Mouse (Mus musculus): ENCODE results near the gene Dapp1.
"Not testable (repeated sequence)": the region's sequence is repeated elsewhere in the genome, so short reads cannot be mapped to it uniquely, and the experiment has no call there.

The Dapp1 gene

GRCm38 (mm10) chr3:137920594-137920993 is 60.8 kb downstream of the Dapp1 start:
- no peak for DNase-seq (ENCODE audit: low read depth, low spot score)

GRCm38 (mm10) chr3:137919398-137919797 is 61.9 kb downstream of the Dapp1 start:
- no peak for DNase-seq (ENCODE audit: low read depth, low spot score)

GRCm38 (mm10) chr3:137918932-137919311 is 62.4 kb downstream of the Dapp1 start:
- no peak for DNase-seq (ENCODE audit: low read depth, low spot score)

- peak; percentile 79 for DNase-seq (ENCODE audit: low read depth, low spot score)
Measured at GRCm38 (mm10) chr3:137918172-137918931, 63.0 kb downstream of the Dapp1 start, which contains the start of gene Lamtor3. Lamtor3 (plus strand) TSS chr3:137918506.

- no peak for DNase-seq (ENCODE audit: low read depth, low spot score)
Measured at GRCm38 (mm10) chr3:137917694-137918171, 63.6 kb downstream of the Dapp1 start.

- not testable (repeated sequence) for DNase-seq (ENCODE audit: low read depth, low spot score)
Measured at GRCm38 (mm10) chr3:137914567-137914966, 66.8 kb downstream of the Dapp1 start.

- DNase-seq (ENCODE audit: low read depth, low spot score), result no peak
Measured at GRCm38 (mm10) chr3:137913093-137913492, 68.3 kb downstream of the Dapp1 start.

- DNase-seq (ENCODE audit: low read depth, low spot score), result no peak
Measured at GRCm38 (mm10) chr3:137900149-137900548, 81.2 kb downstream of the Dapp1 start.

GRCm38 (mm10) chr3:137897685-137898084 is 83.7 kb downstream of the Dapp1 start:
- no peak for DNase-seq (ENCODE audit: low read depth, low spot score)

GRCm38 (mm10) chr3:137896867-137897266 is 84.5 kb downstream of the Dapp1 start:
- DNase-seq (ENCODE audit: low read depth, low spot score), result no peak

GRCm38 (mm10) chr3:137896386-137896785 is 85.0 kb downstream of the Dapp1 start:
- no peak for DNase-seq (ENCODE audit: low read depth, low spot score)

- DNase-seq (ENCODE audit: low read depth, low spot score), result no peak
Measured at GRCm38 (mm10) chr3:137895196-137895595, 86.1 kb downstream of the Dapp1 start.

GRCm38 (mm10) chr3:137893789-137894188 is 87.6 kb downstream of the Dapp1 start:
- DNase-seq (ENCODE audit: low read depth, low spot score), result no peak

GRCm38 (mm10) chr3:137892118-137892517 is 89.2 kb downstream of the Dapp1 start:
- no peak for DNase-seq (ENCODE audit: low read depth, low spot score)

GRCm38 (mm10) chr3:137891089-137891488 is 90.3 kb downstream of the Dapp1 start:
- no peak for DNase-seq (ENCODE audit: low read depth, low spot score)

GRCm38 (mm10) chr3:137887961-137888360 is 93.4 kb downstream of the Dapp1 start:
- DNase-seq (ENCODE audit: low read depth, low spot score), result no peak

GRCm38 (mm10) chr3:137881093-137881492 is 100.3 kb downstream of the Dapp1 start:
- DNase-seq (ENCODE audit: low read depth, low spot score), result no peak

Measured in brain, embryonic 18.5 days (tissue).